Mouse (Mus musculus) forebrain, embryonic 13.5 days (tissue): ENCODE results near the gene Rps6kc1. TPM values are rescaled to one million over a fixed set of nuclear protein-coding genes. Genes with fewer than 3 reads are reported as not detected.

Source experiments
- ATAC-seq: fragments of 200-750 bp; cut with Nextera tagmentation; 2 replicates; pipeline ENCODE4 v1.8.0; 2017
- H3K27ac ChIP-seq: fragments of 300-500 bp; sonication (generic); 2 replicates; pipeline ENCODE4 v1.5.1; 2015; ENCODE audit warnings: inconsistent platforms, mild to moderate bottlenecking, moderate library complexity
- H3K27me3 ChIP-seq: fragments of 300-500 bp; sonication (generic); 2 replicates; pipeline ENCODE4 v1.6.1; 2015; ENCODE audit warnings: mild to moderate bottlenecking, inconsistent platforms
- H3K36me3 ChIP-seq: fragments of 300-500 bp; sonication (generic); 2 replicates; pipeline ENCODE4 v1.6.1; 2015; ENCODE audit warnings: mild to moderate bottlenecking, inconsistent platforms; ENCODE audit not compliant: poor library complexity, severe bottlenecking
- H3K4me1 ChIP-seq: fragments of 300-500 bp; sonication (generic); 2 replicates; pipeline ENCODE4 v1.6.1; 2015; ENCODE audit warnings: inconsistent platforms
- H3K4me2 ChIP-seq: fragments of 300-500 bp; sonication (generic); 2 replicates; pipeline ENCODE4 v1.6.1; 2015; ENCODE audit warnings: inconsistent platforms, mild to moderate bottlenecking, moderate library complexity
- H3K4me3 ChIP-seq: fragments of 300-500 bp; sonication (generic); 2 replicates; pipeline ENCODE4 v1.5.1; 2015; ENCODE audit warnings: mild to moderate bottlenecking, inconsistent platforms
- H3K9ac ChIP-seq: fragments of 300-500 bp; sonication (generic); 2 replicates; pipeline ENCODE4 v1.6.1; 2015; ENCODE audit warnings: mild to moderate bottlenecking, inconsistent platforms
- H3K9me3 ChIP-seq: fragments of 300-500 bp; sonication (generic); replicated peaks from 2 replicates; pipeline ENCODE4 v1.6.1; 2016; ENCODE audit warnings: inconsistent platforms
- WGBS: fragments of 180-500 bp; shearing (Covaris S2); methylation state at CpG from one replicate; pipeline ENCODE4 v1.1.7; 2015; 5-methylcytosine and 5-hydroxymethylcytosine counted together
- polyA plus RNA-seq: library from polyadenylated mRNA; unstranded; fragments of >200 nt; fragmentation: Nextera tagmentation; extraction: Ambion mirVana; gene quantifications from 2 replicates; pipeline ENCODE4 v1.2.1, GENCODE M21; 2015

Rps6kc1 gene
- polyA plus RNA-seq, 1 experiment from 2014 or later: 20.2 TPM

DNA sequence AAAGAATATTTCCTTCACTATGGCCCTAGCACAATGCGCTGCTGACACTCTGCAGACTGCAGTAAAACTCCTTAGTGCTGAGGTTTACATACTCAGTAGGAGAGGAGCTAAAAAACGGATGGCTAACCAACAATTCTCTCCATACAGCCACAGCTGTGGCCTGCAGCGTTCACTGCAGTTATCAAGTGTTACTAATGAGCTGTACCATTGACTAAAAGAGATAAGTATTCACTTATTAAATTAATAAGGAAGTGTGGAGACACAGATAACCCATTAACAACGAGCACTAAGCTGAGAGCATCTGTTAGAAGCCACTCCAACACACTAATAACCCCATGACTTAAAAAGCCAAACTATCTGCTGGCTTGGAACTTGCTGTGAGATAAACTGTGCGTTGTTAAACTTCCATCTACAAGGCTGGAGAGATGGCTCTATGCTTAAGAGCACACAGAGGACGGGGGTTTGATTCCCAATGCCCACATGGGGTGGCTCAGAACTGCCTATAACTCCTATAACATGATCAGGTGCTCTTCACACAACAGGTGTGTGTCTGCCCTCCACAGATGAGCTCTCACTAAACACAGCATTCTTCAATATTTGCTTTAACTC, 17.9 kb downstream of the Rps6kc1 start:
- no peak overlapping the region for H3K9ac ChIP-seq
- H3K4me3 ChIP-seq: no peak overlapping the region
- WGBS: 82% methylated on average over 6 of the region's 6 CpGs
- no peaks in the 10 kb centered on the region for H3K4me1 ChIP-seq
- no peaks in the 10 kb centered on the region for H3K9me3 ChIP-seq
- ATAC-seq: no peak
- H3K4me2 ChIP-seq: no peak overlapping the region
- no peaks in the 10 kb centered on the region for H3K27me3 ChIP-seq
- peaks cover 64% of the 10 kb centered on the region for H3K36me3 ChIP-seq
- H3K27ac ChIP-seq: no peak overlapping the region

DNA sequence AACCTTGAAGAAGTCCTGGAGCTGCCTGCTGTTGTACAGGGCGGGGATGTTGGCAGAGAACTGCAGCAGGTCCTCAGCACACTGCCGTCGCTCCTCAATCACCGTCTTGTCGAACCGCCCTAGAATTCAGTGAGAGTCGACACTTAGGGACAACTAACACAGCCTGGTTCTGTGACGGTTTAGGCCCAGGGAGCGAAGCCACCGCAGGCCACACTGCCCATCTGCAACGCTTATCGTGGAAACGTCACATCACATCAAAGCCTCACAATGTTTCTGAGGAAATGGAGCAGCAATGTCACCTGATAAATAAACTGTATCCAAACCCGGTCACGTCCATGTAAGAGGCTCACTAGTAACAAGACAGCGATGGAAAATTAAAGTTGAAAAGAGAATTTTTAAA, 22.9 kb downstream of the Rps6kc1 start:
- 93% methylated on average over 16 of the region's 16 CpGs for WGBS
- Histone ChIP-seq H3K4me2 (no peak overlapping the region), H3K4me3 (no peak overlapping the region), H3K9ac (no peak overlapping the region), H3K36me3 (peaks cover 63% of the 10 kb centered on the region), H3K27ac (no peak overlapping the region), H3K27me3 (no peaks in the 10 kb centered on the region), H3K9me3 (no peaks in the 10 kb centered on the region), H3K4me1 (no peaks in the 10 kb centered on the region)
- ATAC-seq: no peak

DNA sequence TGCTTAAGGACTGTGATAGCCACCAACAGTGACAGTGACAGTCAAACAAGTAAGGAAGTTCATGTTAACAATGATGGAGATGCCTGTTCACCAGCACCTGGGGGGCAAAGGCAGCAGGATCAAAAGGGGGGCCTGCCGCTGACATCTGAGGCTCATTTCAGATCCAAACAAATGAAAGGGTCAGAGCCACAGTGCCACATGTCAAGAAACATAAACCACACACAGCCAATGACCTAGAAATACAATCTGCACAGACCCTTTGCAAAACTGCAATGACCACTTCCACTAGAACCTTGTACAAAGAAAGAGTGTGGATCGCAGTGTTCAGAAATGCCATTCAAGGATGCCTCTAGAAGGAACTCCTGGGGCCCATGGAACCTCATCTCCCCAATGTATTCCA, 23.5 kb downstream of the Rps6kc1 start:
- H3K27me3 ChIP-seq: no peaks in the 10 kb centered on the region
- no peak overlapping the region for H3K9ac ChIP-seq
- H3K4me3 ChIP-seq: no peak overlapping the region
- no peaks in the 10 kb centered on the region for H3K9me3 ChIP-seq
- no peaks in the 10 kb centered on the region for H3K4me1 ChIP-seq
- H3K36me3 ChIP-seq: peaks cover 63% of the 10 kb centered on the region
- 92% methylated on average over 2 of the region's 2 CpGs for WGBS
- no peak overlapping the region for H3K27ac ChIP-seq
- no peak for ATAC-seq
- H3K4me2 ChIP-seq: no peak overlapping the region

DNA sequence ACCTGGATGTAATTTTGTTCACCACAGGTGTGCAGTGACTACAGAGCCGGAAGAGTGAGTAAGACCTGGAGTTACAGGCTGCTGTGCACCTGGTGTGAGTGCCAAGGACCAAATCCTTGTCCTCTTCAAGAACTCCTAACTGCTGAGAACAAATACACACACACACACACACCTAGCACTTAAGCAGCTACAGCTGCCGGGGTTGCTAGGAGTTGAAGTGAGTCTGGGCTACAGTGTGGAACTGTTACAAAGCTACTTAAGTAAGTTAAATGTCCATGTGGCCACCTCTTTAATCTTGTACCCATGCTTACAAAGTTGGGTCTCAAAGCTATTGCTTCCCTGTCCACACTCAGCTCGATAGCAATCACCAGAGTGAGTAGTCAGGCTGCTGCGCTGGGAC, 25.6 kb downstream of the Rps6kc1 start:
- Histone ChIP-seq H3K9me3 (no peaks in the 10 kb centered on the region), H3K4me3 (no peak overlapping the region), H3K4me1 (no peaks in the 10 kb centered on the region), H3K36me3 (peaks cover 51% of the 10 kb centered on the region), H3K9ac (no peak overlapping the region), H3K27me3 (no peaks in the 10 kb centered on the region), H3K27ac (no peak overlapping the region), H3K4me2 (no peak overlapping the region)
- 90% methylated on average over 4 of the region's 4 CpGs for WGBS
- no peak for ATAC-seq

DNA sequence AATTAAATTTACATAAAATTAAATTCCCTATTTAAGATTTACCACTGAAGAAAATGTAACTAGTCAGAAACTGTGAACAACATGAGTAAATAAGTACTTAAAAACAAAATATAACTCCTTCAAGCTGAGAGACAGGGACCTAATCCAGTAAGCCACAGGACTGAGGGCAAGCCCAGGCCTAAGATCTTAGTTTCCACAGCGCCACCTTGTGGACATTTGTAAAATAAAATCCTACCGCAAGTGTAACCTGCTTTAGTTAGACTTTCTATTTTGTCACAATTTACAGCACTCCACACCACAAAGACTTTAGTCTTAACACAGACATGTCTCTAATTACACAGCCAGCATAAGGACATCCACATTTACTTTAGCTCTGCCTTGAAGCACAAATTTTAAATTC, 30.1 kb downstream of the Rps6kc1 start:
- Histone ChIP-seq H3K9me3 (no peaks in the 10 kb centered on the region), H3K27me3 (no peaks in the 10 kb centered on the region), H3K4me2 (no peak overlapping the region), H3K27ac (no peak overlapping the region), H3K4me1 (no peaks in the 10 kb centered on the region), H3K9ac (no peak overlapping the region), H3K36me3 (peaks cover 26% of the 10 kb centered on the region), H3K4me3 (no peak overlapping the region)
- 4% methylated on average over 2 of the region's 2 CpGs for whole genome bisulfite sequencing
- no peak for ATAC-seq

DNA sequence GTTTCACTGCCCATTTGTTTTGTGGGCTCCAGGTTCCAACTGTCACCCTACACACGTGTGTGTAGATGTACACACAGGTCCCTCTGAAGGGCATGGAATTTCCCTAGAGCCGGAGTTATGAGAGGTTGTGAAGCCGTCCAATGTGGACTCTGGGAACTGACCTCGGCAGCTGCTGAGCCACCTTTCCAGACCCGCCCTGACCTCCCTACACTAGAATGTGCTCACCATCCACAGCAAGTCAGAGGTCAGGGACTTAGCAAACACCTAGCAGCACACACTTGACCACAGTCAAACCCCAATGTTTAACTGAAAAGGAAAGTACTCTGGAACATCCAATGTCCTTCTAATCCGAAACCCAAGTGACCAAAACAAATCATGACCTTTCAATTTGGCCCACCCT, 30.9 kb downstream of the Rps6kc1 start:
- no peaks in the 10 kb centered on the region for H3K27me3 ChIP-seq
- no peaks in the 10 kb centered on the region for H3K4me1 ChIP-seq
- no peak overlapping the region for H3K4me3 ChIP-seq
- H3K9me3 ChIP-seq: no peaks in the 10 kb centered on the region
- H3K36me3 ChIP-seq: peaks cover 20% of the 10 kb centered on the region
- H3K27ac ChIP-seq: no peak overlapping the region
- H3K4me2 ChIP-seq: no peak overlapping the region
- no peak overlapping the region for H3K9ac ChIP-seq
- no peak for ATAC-seq
- WGBS: 91% methylated on average over 6 of the region's 6 CpGs

DNA sequence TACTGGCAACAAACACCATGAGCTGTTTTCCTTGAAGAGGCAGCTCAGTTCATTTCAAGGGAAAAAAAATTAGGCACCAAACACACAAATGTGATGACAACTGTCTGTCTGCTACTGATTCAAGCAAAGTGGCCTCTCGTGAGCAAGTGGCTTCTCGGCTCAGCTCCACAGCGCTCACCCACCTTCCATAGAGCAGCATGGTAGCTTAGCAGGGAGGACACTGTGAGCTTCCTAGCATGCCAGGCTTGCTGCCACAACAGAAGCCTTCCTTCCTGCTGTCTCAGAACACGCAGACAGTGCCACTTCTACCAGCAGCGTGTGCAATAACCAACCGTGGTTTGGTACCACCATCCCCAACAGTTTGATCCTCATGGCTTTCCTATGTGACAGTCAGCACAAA, 35.8 kb downstream of the Rps6kc1 start:
- WGBS: 93% methylated on average over 6 of the region's 6 CpGs
- ATAC-seq: no peak
- Histone ChIP-seq H3K9ac (no peak overlapping the region), H3K4me3 (no peak overlapping the region), H3K4me1 (no peaks in the 10 kb centered on the region), H3K4me2 (no peak overlapping the region), H3K36me3 (peaks cover 32% of the 10 kb centered on the region), H3K27me3 (no peaks in the 10 kb centered on the region), H3K9me3 (no peaks in the 10 kb centered on the region), H3K27ac (no peak overlapping the region)

DNA sequence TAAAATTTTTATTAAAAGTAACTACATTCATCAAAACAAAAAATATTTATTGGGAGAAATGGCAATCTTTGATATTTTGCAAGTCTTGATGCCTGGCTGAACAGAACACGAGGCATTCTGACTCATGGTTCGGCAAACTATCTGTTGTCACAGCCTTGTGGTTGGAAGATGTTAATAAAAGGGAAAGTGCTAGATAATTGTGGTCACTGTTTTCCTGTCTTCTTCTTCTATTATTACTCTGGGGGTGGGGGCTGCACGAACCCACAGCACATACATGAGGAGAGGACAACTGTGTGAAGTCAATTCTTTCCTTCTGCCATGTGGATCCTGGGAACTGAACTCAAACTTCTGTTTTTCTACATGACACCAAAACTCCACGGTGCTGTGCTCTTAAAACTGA, 36.5 kb downstream of the Rps6kc1 start:
- Histone ChIP-seq H3K9ac (no peak overlapping the region), H3K4me2 (no peak overlapping the region), H3K4me1 (no peaks in the 10 kb centered on the region), H3K27ac (no peak overlapping the region), H3K36me3 (peaks cover 38% of the 10 kb centered on the region), H3K9me3 (no peaks in the 10 kb centered on the region), H3K27me3 (no peaks in the 10 kb centered on the region), H3K4me3 (no peak overlapping the region)
- WGBS: 96% methylated on average over 4 of the region's 4 CpGs
- ATAC-seq: no peak

DNA sequence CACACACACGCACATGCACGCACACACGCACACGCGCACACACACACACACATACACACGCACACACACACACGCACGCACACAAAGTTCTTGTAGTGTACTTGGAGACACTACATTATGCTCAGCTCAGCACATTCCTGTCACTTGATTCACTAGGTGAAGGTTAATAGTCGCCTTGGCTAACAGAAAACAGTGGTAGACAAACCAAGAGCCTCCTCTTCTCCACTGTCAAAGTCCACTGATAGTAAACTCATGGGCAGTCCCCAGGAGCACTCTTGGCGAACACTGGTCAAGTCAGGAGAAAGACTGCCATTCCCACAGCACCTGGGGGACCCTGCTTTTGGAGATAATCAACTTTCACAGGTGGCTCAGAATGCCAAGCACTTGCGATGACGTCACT, 40.5 kb downstream of the Rps6kc1 start:
- no peaks in the 10 kb centered on the region for H3K4me1 ChIP-seq
- no peak overlapping the region for H3K27ac ChIP-seq
- WGBS: 95% methylated on average over 12 of the region's 12 CpGs
- H3K4me3 ChIP-seq: no peak overlapping the region
- no peak overlapping the region for H3K9ac ChIP-seq
- H3K27me3 ChIP-seq: no peaks in the 10 kb centered on the region
- H3K36me3 ChIP-seq: peaks cover 45% of the 10 kb centered on the region
- H3K9me3 ChIP-seq: no peaks in the 10 kb centered on the region
- no peak for ATAC-seq
- no peak overlapping the region for H3K4me2 ChIP-seq

DNA sequence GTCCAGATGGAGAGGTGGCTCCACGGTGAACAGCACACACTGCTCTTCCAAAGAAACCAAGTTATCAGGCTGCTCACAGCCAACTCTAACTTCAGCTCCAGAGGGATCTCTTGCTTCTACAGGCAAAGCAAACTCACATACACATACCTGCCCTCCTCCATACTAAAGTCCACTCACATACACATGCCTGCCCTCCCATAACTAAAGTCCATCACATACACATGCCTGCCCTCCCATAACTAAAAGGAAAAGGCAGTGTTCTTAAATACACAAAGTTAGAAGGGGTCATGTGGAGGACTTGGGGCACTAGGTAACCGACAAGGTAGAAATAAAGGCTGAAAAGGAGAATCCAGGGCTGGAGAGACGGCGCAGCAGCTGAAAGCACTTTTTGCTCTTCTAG, 41.6 kb downstream of the Rps6kc1 start:
- Histone ChIP-seq H3K4me3 (no peak overlapping the region), H3K4me1 (no peaks in the 10 kb centered on the region), H3K9me3 (no peaks in the 10 kb centered on the region), H3K4me2 (no peak overlapping the region), H3K27me3 (no peaks in the 10 kb centered on the region), H3K9ac (no peak overlapping the region), H3K36me3 (peaks cover 45% of the 10 kb centered on the region), H3K27ac (no peak overlapping the region)
- 93% methylated on average over 4 of the region's 4 CpGs for WGBS
- no peak for ATAC-seq

DNA sequence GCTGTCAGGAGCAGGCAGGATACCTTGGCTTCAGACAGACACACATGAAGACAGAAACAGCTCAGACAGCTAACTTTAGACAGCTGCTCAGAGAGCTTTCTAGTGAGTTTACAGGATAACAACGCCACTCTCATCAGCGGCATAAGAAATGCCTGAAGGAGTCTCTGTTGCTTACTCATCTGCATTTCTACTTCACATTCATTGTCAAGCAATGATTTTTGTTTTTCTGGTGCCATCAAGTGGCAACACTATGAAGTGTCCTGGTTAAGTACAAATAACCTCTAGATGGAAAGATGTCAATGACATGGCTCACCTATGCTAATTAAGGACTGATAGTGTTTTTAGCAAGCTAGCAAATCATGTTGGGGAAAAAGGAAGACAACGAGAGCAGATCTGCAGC, 42.8 kb downstream of the Rps6kc1 start:
- Histone ChIP-seq H3K4me1 (no peaks in the 10 kb centered on the region), H3K27ac (no peak overlapping the region), H3K9me3 (no peaks in the 10 kb centered on the region), H3K36me3 (peaks cover 41% of the 10 kb centered on the region), H3K4me2 (no peak overlapping the region), H3K4me3 (no peak overlapping the region), H3K27me3 (no peaks in the 10 kb centered on the region), H3K9ac (no peak overlapping the region)
- ATAC-seq: no peak
- WGBS: 87% methylated on average over 3 of the region's 3 CpGs

DNA sequence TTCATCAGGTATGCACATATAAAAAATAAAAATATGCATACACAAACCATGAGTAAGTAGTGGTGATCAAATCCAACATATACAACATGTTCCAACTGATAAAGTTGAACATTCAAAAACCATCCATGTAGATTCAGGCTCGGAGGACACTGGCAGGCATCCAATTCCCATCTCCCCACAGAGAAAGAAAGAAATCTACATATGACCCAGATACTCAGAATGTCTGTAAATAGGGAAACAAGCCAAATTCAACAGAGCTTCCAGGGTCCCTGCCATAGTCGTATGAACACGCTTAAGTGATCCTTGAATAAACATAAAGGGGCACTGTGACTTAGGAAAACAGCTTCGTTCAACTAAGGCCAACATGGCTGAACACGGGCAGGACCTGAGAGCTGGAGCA, 49.9 kb downstream of the Rps6kc1 start:
- Histone ChIP-seq H3K4me3 (no peak overlapping the region), H3K9me3 (no peaks in the 10 kb centered on the region), H3K4me1 (peaks cover 7% of the 10 kb centered on the region; the same call in 1 of the 2 replicates), H3K36me3 (no peaks in the 10 kb centered on the region; the same call in 1 of the 2 replicates), H3K27me3 (no peaks in the 10 kb centered on the region), H3K9ac (no peak overlapping the region), H3K27ac (no peak overlapping the region), H3K4me2 (no peak overlapping the region)
- ATAC-seq: no peak
- 59% methylated on average over 5 of the region's 5 CpGs for WGBS

DNA sequence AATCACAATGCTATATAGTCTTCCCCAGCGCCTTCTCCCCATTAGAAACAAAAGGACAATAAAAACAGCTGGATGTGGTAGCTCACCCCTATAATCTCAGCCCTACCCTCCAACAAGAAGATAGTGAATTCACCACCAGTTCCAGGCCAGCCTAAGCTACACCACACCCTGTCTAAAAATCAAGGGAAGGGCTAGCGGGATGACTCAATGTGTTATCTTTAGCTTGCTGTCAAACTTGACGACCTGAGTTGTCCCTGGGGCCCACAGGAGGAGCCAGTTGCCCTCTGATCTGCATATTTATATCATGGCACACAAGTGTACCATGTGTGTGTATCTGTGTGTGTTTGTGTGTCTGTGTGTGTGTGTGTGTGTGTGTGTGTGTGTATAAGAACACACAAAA, 57.1 kb downstream of the Rps6kc1 start:
- Histone ChIP-seq H3K27ac (no peak overlapping the region), H3K9me3 (no peaks in the 10 kb centered on the region), H3K4me1 (no peaks in the 10 kb centered on the region), H3K27me3 (no peaks in the 10 kb centered on the region), H3K9ac (no peak overlapping the region), H3K4me2 (no peak overlapping the region), H3K36me3 (peaks cover 5% of the 10 kb centered on the region; the same call in 1 of the 2 replicates), H3K4me3 (no peak overlapping the region)
- ATAC-seq: no peak
- 79% methylated on average over 3 of the region's 3 CpGs for WGBS
